Mouse (Mus musculus) CD4-positive, CD25-positive, alpha-beta regulatory T cell, adult 9 weeks (primary cell): Measurements from ENCODE around the gene Zfp442. TPM values are rescaled to one million over a fixed set of nuclear protein-coding genes. Genes with fewer than 3 reads are reported as not detected.

Source experiments
- polyA plus RNA-seq: library from polyadenylated mRNA; unstranded; fragments of 100-300 nt; shearing (Covaris generic); gene quantifications from one replicate; pipeline ENCODE4 v1.2.1, GENCODE M21; 2017

Gene Zfp442
- polyA plus RNA-seq: 9.4 TPM

GRCm38 (mm10) chr2:150451180-150451919, at the start of gene Zfp442:
Gene Zfp442 (minus strand): TSS chr2:150451486.

GRCm38 (mm10) chr2:150484939-150485778, 33.9 kb upstream of the Zfp442 start, which contains the start of gene Zfp345:
Gene Zfp345 (minus strand): TSS chr2:150485091.

GRCm38 (mm10) chr2:150362113-150362877, 89.0 kb downstream of the Zfp442 start, which contains the start of gene 3300002I08Rik:
Gene 3300002I08Rik (minus strand): TSS chr2:150362765.

Other genes with a start within 250 kb of the Zfp442 start
- gene Zfp937, start 233.4 kb downstream of the Zfp442 start, polyA plus RNA-seq: 20.3 TPM
- 77.0 TPM for gene Gm21994, start 195.9 kb downstream of the Zfp442 start, polyA plus RNA-seq
- gene Gm14124, start 194.0 kb downstream of the Zfp442 start, polyA plus RNA-seq: 0.55 TPM
- 39.7 TPM for gene Gm10130, start 127.8 kb downstream of the Zfp442 start, polyA plus RNA-seq
- gene 3300002I08Rik, start 88.7 kb downstream of the Zfp442 start, polyA plus RNA-seq: 13.0 TPM
- gene Zfp345, start 33.6 kb upstream of the Zfp442 start, polyA plus RNA-seq: 0.46 TPM
- 250 TPM for gene Cst7, start 118.9 kb upstream of the Zfp442 start, polyA plus RNA-seq
- 48.9 TPM for gene Apmap, start 157.1 kb upstream of the Zfp442 start, polyA plus RNA-seq
- 15.7 TPM for gene Acss1, start 217.0 kb upstream of the Zfp442 start, polyA plus RNA-seq
- not detected for gene Vsx1, start 237.9 kb upstream of the Zfp442 start, polyA plus RNA-seq